Mouse (Mus musculus): ENCODE measurements around the gene Bcas2. TPM values are rescaled to one million over a fixed set of nuclear protein-coding genes. Genes with fewer than 3 reads are reported as not detected.
"Not testable (repeated sequence)": the region's sequence is repeated elsewhere in the genome, so short reads cannot be mapped to it uniquely, and the experiment has no call there.

Bcas2 gene
- polyA plus RNA-seq, 1 experiment from 2014 or later, result 202 TPM

GRCm38 (mm10) chr3:103176740-103177139 lies 5.3 kb downstream of the Bcas2 start:
- Histone ChIP-seq H3K9me3 (no peaks in the 10 kb centered on the region), H3K36me3 (peaks cover 53% of the 10 kb centered on the region), H3K4me3 (no peak overlapping the region), H3K27me3 (no peaks in the 10 kb centered on the region), H3K27ac (replicated peaks) (no peak overlapping the region), H3K9ac (no peak overlapping the region), H3K4me1 (replicated peaks) (peaks cover 7% of the 10 kb centered on the region), H3K4me2 (no peak overlapping the region)
- WGBS, result 96% methylated on average over 4 of the region's 4 CpGs
- ATAC-seq (ENCODE audit: low FRiP score, low read depth), result no peak

GRCm38 (mm10) chr3:103179527-103179926 lies 8.1 kb downstream of the Bcas2 start:
- Histone ChIP-seq H3K4me2 (no peak overlapping the region), H3K9me3 (no peaks in the 10 kb centered on the region), H3K27me3 (no peaks in the 10 kb centered on the region), H3K9ac (no peak overlapping the region), H3K36me3 (peaks cover 47% of the 10 kb centered on the region), H3K4me1 (replicated peaks) (no peaks in the 10 kb centered on the region), H3K27ac (replicated peaks) (no peak overlapping the region), H3K4me3 (no peak overlapping the region)
- no peak for ATAC-seq (ENCODE audit: low FRiP score, low read depth)
- WGBS, result 94% methylated on average over 9 of the region's 9 CpGs

- ATAC-seq (ENCODE audit: low FRiP score, low read depth), result no peak
- H3K36me3 ChIP-seq, result peaks cover 35% of the 10 kb centered on the region
- H3K4me2 ChIP-seq, result no peak overlapping the region
- H3K27me3 ChIP-seq, result no peaks in the 10 kb centered on the region
- no peaks in the 10 kb centered on the region for H3K9me3 ChIP-seq
- no peak overlapping the region for H3K9ac ChIP-seq
- WGBS, result 57% methylated on average over 4 of the region's 4 CpGs
- H3K4me1 ChIP-seq (replicated peaks), result no peaks in the 10 kb centered on the region
- no peak overlapping the region for H3K27ac ChIP-seq (replicated peaks)
- H3K4me3 ChIP-seq, result no peak overlapping the region
These were observed 9.7 kb downstream of the Bcas2 start for GRCm38 (mm10) chr3:103181171-103181570.

GRCm38 (mm10) chr3:103182821-103183220 lies 11.4 kb downstream of the Bcas2 start:
- no peak for ATAC-seq (ENCODE audit: low FRiP score, low read depth)
- H3K4me3 ChIP-seq, result no peak overlapping the region
- H3K36me3 ChIP-seq, result peaks cover 21% of the 10 kb centered on the region
- no peaks in the 10 kb centered on the region for H3K9me3 ChIP-seq
- no peak overlapping the region for H3K4me2 ChIP-seq
- H3K27ac ChIP-seq (replicated peaks), result no peak overlapping the region
- H3K27me3 ChIP-seq, result no peaks in the 10 kb centered on the region
- no peaks in the 10 kb centered on the region for H3K4me1 ChIP-seq (replicated peaks)
- WGBS, result 82% methylated on average over 14 of the region's 14 CpGs
- H3K9ac ChIP-seq, result no peak overlapping the region

GRCm38 (mm10) chr3:103184467-103184866 lies 13.0 kb downstream of the Bcas2 start:
- not testable (repeated sequence) for ATAC-seq (ENCODE audit: low FRiP score, low read depth); H3K4me1 ChIP-seq (replicated peaks); H3K36me3 ChIP-seq; H3K27me3 ChIP-seq; H3K27ac ChIP-seq (replicated peaks); H3K4me3 ChIP-seq; H3K9me3 ChIP-seq; H3K9ac ChIP-seq; H3K4me2 ChIP-seq

GRCm38 (mm10) chr3:103188451-103188850 lies 17.0 kb downstream of the Bcas2 start:
- ATAC-seq (ENCODE audit: low FRiP score, low read depth), result no peak
- H3K4me3 ChIP-seq, result no peak overlapping the region

GRCm38 (mm10) chr3:103188856-103189255 lies 17.4 kb downstream of the Bcas2 start:
- no peak overlapping the region for H3K4me3 ChIP-seq
- H3K36me3 ChIP-seq, result no peaks in the 10 kb centered on the region
- peak; percentile 27; the same call in 1 of the 2 replicates for ATAC-seq (ENCODE audit: low FRiP score, low read depth)
- no peaks in the 10 kb centered on the region for H3K4me1 ChIP-seq (replicated peaks)
- no peak overlapping the region for H3K9ac ChIP-seq
- no peaks in the 10 kb centered on the region for H3K27me3 ChIP-seq
- H3K4me2 ChIP-seq, result no peak overlapping the region
- H3K9me3 ChIP-seq, result no peaks in the 10 kb centered on the region
- WGBS, result 94% methylated on average over 2 of the region's 2 CpGs
- no peak overlapping the region for H3K27ac ChIP-seq (replicated peaks)

More at GRCm38 (mm10) chr3:103188451-103188850, 17.0 kb downstream of the Bcas2 start:
- Histone ChIP-seq H3K27me3 (no peaks in the 10 kb centered on the region), H3K4me2 (no peak overlapping the region), H3K4me1 (replicated peaks) (no peaks in the 10 kb centered on the region), H3K36me3 (no peaks in the 10 kb centered on the region), H3K9ac (no peak overlapping the region), H3K9me3 (no peaks in the 10 kb centered on the region), H3K27ac (replicated peaks) (no peak overlapping the region)
- WGBS, result 50% methylated on average over 5 of the region's 5 CpGs

GRCm38 (mm10) chr3:103192161-103192560 lies 20.7 kb downstream of the Bcas2 start:
- H3K27me3 ChIP-seq, result no peaks in the 10 kb centered on the region
- ATAC-seq (ENCODE audit: low FRiP score, low read depth), result no peak
- H3K36me3 ChIP-seq, result no peaks in the 10 kb centered on the region
- H3K9ac ChIP-seq, result no peak overlapping the region
- H3K27ac ChIP-seq (replicated peaks), result no peak overlapping the region
- no peak overlapping the region for H3K4me3 ChIP-seq
- no peak overlapping the region for H3K4me2 ChIP-seq
- no peaks in the 10 kb centered on the region for H3K9me3 ChIP-seq
- H3K4me1 ChIP-seq (replicated peaks), result no peaks in the 10 kb centered on the region
- WGBS, result 89% methylated on average over 4 of the region's 4 CpGs

GRCm38 (mm10) chr3:103193186-103193585 lies 21.7 kb downstream of the Bcas2 start:
- Histone ChIP-seq H3K36me3 (no peaks in the 10 kb centered on the region), H3K4me2 (no peak overlapping the region), H3K4me3 (no peak overlapping the region), H3K9ac (no peak overlapping the region), H3K4me1 (replicated peaks) (no peaks in the 10 kb centered on the region), H3K27ac (replicated peaks) (no peak overlapping the region), H3K27me3 (no peaks in the 10 kb centered on the region), H3K9me3 (no peaks in the 10 kb centered on the region)
- WGBS, result 88% methylated on average over 1 of the region's 1 CpGs
- ATAC-seq (ENCODE audit: low FRiP score, low read depth), result no peak

GRCm38 (mm10) chr3:103196320-103196823 lies 24.9 kb downstream of the Bcas2 start:
- Histone ChIP-seq H3K9me3 (0 out of 2 replicates have a peak, but pooled peaks cover 3% of the 10 kb centered on the region), H3K27me3 (no peaks in the 10 kb centered on the region), H3K9ac (no peak overlapping the region), H3K36me3 (no peaks in the 10 kb centered on the region), H3K27ac (replicated peaks) (no peak overlapping the region), H3K4me1 (replicated peaks) (no peaks in the 10 kb centered on the region), H3K4me3 (no peak overlapping the region), H3K4me2 (no peak overlapping the region)
- ATAC-seq (ENCODE audit: low FRiP score, low read depth), result no peak
- WGBS, result 90% methylated on average over 7 of the region's 7 CpGs

- no peak for ATAC-seq (ENCODE audit: low FRiP score, low read depth)
- no peak overlapping the region for H3K4me2 ChIP-seq
- WGBS, result 91% methylated on average over 5 of the region's 5 CpGs
These were observed 27.9 kb downstream of the Bcas2 start for GRCm38 (mm10) chr3:103199386-103199785.

GRCm38 (mm10) chr3:103201105-103201504 lies 29.6 kb downstream of the Bcas2 start:
- not testable (repeated sequence) for H3K36me3 ChIP-seq; ATAC-seq (ENCODE audit: low FRiP score, low read depth); H3K9me3 ChIP-seq; H3K9ac ChIP-seq; H3K27me3 ChIP-seq; H3K27ac ChIP-seq (replicated peaks); H3K4me3 ChIP-seq; H3K4me2 ChIP-seq; H3K4me1 ChIP-seq (replicated peaks)
- 98% methylated on average over 7 of the region's 7 CpGs for WGBS

More at GRCm38 (mm10) chr3:103199386-103199785, 27.9 kb downstream of the Bcas2 start:
- no peaks in the 10 kb centered on the region for H3K27me3 ChIP-seq
- no peak overlapping the region for H3K4me3 ChIP-seq
- 0 out of 2 replicates have a peak, but pooled peaks cover 3% of the 10 kb centered on the region for H3K9me3 ChIP-seq
- no peaks in the 10 kb centered on the region for H3K36me3 ChIP-seq
- H3K9ac ChIP-seq, result no peak overlapping the region
- no peak overlapping the region for H3K27ac ChIP-seq (replicated peaks)
- H3K4me1 ChIP-seq (replicated peaks), result no peaks in the 10 kb centered on the region

GRCm38 (mm10) chr3:103203554-103203953 lies 32.1 kb downstream of the Bcas2 start:
- ATAC-seq (ENCODE audit: low FRiP score, low read depth), result no peak

More at GRCm38 (mm10) chr3:103203554-103203953, 32.1 kb downstream of the Bcas2 start:
- no peak overlapping the region for H3K4me3 ChIP-seq
- WGBS, result 97% methylated on average over 1 of the region's 1 CpGs
- H3K36me3 ChIP-seq, result no peaks in the 10 kb centered on the region
- 0 out of 2 replicates have a peak, but pooled peaks cover 3% of the 10 kb centered on the region for H3K9me3 ChIP-seq
- H3K4me2 ChIP-seq, result no peak overlapping the region
- no peaks in the 10 kb centered on the region for H3K4me1 ChIP-seq (replicated peaks)
- H3K27me3 ChIP-seq, result no peaks in the 10 kb centered on the region
- no peak overlapping the region for H3K27ac ChIP-seq (replicated peaks)
- no peak overlapping the region for H3K9ac ChIP-seq
